Mouse (Mus musculus) left cerebral cortex, postnatal 10 days (tissue): ENCODE results near the gene Tnfrsf11a. TPM values are rescaled to one million over a fixed set of nuclear protein-coding genes. Genes with fewer than 3 reads are reported as not detected.

Experiments used
- DNase-seq, 2 experiments: peaks; one replicate each; pipeline ENCODE4 v3.0.0; 2021 to 2022; ENCODE audit warnings: low spot score in 2 of 2, mixed read lengths in 1 of 2; ENCODE audit errors: extremely low spot score in 1 of 2
- intact Hi-C: fragments of 180-260 bp; cut with DNase I; formaldehyde crosslinking; loops from one replicate; pipeline ENCODE4 v1.15.1; 2025
- total RNA-seq, 2 experiments: library from RNA; stranded (reverse); gene quantifications; 2 replicates each; pipeline ENCODE4 v1.2.3; 2021

The Tnfrsf11a gene
- total RNA-seq, 2 experiments from 2014 or later, result 7.9 to 8.7 TPM

GRCm38 (mm10) chr1:105880555-105881304 lies 100.2 kb downstream of the Tnfrsf11a start:
- DNase-seq, result peak in 1 of 2 experiments; percentile 45
- intact Hi-C loops, result no loop called here

GRCm38 (mm10) chr1:105881466-105881865 lies 100.9 kb downstream of the Tnfrsf11a start:
- no peak for DNase-seq
- intact Hi-C loops, result no loop called here

GRCm38 (mm10) chr1:105883498-105883897 lies 103.0 kb downstream of the Tnfrsf11a start:
- no peak for DNase-seq
- intact Hi-C loops, result no loop called here

GRCm38 (mm10) chr1:105885101-105885500 lies 104.6 kb downstream of the Tnfrsf11a start:
- intact Hi-C loops, result no loop called here

GRCm38 (mm10) chr1:105885575-105885974 lies 105.1 kb downstream of the Tnfrsf11a start:
- intact Hi-C loops, result no loop called here
- no peak for DNase-seq

More at GRCm38 (mm10) chr1:105885101-105885500, 104.6 kb downstream of the Tnfrsf11a start:
- no peak for DNase-seq

GRCm38 (mm10) chr1:105886358-105886757 lies 105.8 kb downstream of the Tnfrsf11a start:
- no peak for DNase-seq
- intact Hi-C loops, result no loop called here

GRCm38 (mm10) chr1:105891032-105891725 lies 110.7 kb downstream of the Tnfrsf11a start:
- intact Hi-C loops, result loop anchor here (5.0 kb wide), 1 partner anchor 146 kb away; no protein-coding TSS in a partner anchor
- peak; percentile 36 to 86 for DNase-seq

GRCm38 (mm10) chr1:105895019-105895418 lies 114.5 kb downstream of the Tnfrsf11a start:
- intact Hi-C loops, result no loop called here
- no peak for DNase-seq

Other genes starting within 250 kb of the Tnfrsf11a start
- 10 to 100 TPM; 14.0 to 14.6 TPM for gene Pign, start 117.0 kb upstream of the Tnfrsf11a start, total RNA-seq
- gene Relch, start 116.9 kb upstream of the Tnfrsf11a start, total RNA-seq, result 100 to 1,000 TPM; 104 to 108 TPM
- 10 to 100 TPM; 19.5 to 23.5 TPM for gene Zcchc2, start 209.7 kb downstream of the Tnfrsf11a start, total RNA-seq